Mouse (Mus musculus) B cell, adult 2 months (primary cell): ENCODE results near the gene Tbc1d1.

Source experiments
- DNase-seq, 2 experiments: peaks; one replicate each; pipeline ENCODE4 v3.0.0; 2022

The Tbc1d1 gene

DNA sequence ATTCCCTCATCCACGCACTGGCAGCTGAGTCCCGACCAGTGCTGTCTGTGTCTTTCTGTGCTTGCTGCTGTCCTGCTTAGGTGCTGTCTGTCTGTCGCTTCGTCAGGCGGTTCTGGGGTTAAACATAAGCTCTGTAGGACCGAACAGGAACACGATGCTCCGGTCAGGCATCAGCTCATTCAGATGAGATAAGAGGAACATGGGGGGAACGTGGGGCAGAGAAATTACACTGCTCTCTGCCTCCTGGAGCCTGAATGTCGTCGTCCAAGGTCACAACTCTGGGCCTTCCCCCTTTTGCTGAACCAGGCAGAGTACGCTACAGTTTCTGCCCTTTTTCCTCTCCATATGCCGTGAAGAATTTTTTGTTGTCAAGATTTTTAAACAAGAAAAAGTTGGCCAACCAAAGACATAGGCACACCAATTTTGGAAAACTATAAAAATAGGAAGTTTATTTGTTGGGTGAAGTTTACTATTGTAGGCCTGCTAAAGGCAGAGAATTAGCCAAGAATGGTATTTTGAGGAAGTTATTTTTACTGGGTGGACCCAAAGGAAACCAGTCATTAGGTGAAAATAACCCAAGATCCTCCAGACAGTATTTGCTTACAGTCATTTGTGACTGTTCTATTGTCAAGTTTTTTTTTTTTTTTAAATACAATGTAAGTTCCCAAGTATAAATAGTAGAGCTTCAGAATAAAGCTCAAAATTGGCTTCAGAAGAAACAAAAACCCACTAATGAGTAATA is 85.0 kb downstream of the Tbc1d1 start:
- peak; percentile 73 to 76 for DNase-seq

DNA sequence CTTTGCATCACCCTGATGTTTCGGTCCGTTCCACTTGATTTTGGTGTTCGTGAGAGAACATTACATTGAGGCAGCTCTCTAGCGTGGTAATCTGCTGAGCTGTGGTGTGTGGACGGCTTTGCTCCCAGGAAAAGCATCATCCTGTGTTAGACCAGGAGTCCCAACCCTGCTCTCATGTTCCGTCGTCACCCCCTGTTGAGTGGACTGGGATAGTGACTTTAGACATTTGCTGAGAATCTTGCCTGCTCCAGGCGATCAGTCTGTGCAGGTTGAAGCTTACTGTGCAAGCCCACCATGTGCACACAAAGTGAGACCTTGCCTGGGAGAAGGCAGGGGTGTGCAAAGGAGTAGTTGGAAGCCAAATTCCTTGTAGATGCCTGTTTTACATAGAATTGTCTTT is 85.8 kb downstream of the Tbc1d1 start:
- no peak for DNase-seq

DNA sequence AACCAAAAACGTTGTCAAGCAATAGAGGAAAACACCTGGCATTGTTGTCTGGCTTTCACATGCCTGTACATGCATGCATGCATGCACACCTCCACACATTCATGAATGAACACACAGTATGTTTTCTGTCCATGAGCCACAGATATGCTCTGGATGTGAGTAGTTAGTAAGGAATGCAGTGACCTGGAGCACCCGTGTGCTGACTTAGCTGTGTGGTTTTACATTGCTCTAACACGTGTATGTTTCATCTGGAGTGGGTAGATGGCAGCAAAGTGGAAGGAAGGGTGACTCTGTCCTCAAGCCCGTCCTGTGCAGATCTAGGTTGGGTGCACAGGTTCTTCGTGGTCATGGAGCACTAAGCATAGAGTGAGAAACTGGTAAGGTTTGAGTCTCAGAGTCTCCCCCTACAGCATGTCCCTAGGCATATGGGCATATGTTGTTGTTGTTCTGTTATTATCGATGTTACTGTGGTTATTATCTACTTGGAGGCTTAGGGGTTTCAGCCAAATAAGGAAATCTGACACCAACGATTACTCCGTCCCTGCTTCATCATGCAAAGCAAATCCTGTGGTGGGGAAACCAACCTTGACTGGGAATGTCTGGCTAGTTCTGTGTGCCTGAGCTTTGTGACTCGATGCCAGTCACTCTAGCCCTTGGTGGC is 86.8 kb downstream of the Tbc1d1 start:
- DNase-seq, result peak; percentile 21 to 35

DNA sequence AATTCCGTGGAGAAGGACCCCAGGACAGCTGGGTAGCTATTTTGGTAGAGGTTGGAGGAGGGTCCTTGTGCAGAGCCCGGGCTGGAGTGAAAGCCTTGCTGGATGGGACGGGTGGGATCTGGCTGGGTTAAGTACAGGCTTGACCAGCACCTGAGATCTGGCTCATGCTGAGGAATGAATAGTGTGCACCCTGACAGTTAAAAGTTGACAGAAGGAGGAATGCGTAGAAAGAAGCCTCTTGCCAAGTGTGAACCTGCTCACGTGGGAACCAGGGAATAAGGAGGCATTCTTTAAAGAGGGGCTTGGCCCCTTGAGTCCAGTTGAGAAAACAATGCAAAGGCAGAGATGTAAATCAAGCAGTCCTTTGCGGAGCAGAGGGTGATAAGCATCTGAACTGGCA is 87.6 kb downstream of the Tbc1d1 start:
- DNase-seq, result no peak

DNA sequence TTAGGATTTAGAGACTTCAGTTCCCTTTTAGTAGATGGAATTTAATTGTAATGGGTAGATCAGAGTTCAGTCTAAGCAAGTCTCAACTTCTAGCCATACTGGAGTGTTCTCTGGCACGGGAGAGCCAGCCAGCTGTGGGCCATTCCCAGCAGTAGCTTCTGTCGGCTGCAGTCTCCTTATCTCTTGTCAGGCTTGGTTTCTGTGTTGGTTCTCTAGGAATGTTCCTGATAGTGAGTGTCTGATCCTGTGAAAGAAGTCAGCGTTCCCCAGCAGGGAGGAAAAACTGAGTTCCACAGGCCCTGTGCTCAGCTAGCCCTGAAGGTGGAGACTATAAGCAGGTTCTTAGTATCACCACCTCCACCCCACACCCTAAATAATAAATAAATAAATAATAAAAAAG is 88.2 kb downstream of the Tbc1d1 start:
- DNase-seq, result no peak

DNA sequence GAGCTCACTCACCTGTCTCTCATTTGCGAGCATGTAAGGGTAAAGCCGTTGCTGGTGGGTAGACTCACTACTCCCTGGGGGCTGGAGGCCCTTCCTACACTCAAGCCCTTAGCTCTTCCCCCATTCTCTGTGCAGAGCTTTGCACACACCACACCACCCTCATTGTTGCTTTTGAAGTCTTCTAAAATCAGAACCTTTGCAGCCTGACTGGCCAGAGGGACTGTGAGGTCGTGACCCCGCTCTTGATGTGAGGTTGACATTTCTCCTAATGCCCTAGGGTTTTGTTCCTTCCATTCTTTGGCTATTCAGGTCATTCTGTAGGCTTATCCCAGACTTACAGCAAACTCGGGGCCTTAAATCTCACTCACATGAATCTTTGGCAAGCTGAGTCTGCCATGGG is 88.6 kb downstream of the Tbc1d1 start:
- no peak for DNase-seq

DNA sequence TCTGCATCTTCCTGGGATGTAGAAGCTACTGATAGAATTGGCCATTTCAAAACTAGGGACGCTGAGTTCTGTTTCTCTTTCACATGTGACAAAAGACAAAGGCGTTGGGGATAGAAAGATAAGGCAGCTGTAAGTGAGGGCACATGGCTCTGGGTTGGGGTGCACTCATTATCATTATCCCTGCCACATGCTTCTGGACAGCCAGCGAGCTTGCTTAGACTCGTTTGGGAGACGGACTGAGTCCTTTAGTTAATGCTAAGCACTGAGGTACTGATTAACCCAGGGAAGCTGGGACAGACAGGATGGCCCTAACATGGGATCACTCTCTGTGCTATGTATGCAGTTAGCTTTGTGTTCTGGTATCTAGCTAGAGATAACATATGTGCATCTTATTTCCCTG is 95.3 kb downstream of the Tbc1d1 start:
- no peak for DNase-seq

DNA sequence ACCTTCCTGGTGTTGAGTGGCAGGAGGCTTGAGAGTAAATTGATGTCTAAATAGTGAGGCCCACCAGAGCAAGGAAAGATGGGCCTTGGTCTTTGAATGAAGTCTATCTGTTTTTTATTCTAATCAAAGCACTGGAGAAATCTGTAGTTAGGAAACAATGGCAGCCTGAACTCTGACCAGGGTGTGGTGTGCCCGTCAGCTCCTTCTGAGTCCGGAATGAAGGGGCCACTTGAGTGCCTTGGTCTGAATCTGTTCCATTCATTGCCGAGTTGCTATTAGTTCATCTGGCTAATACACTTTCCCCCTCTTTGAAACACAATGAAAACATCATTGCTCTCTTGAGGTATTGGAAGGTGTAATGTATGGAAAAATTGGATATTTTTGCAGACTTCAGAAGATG is 98.2 kb downstream of the Tbc1d1 start:
- DNase-seq, result no peak

DNA sequence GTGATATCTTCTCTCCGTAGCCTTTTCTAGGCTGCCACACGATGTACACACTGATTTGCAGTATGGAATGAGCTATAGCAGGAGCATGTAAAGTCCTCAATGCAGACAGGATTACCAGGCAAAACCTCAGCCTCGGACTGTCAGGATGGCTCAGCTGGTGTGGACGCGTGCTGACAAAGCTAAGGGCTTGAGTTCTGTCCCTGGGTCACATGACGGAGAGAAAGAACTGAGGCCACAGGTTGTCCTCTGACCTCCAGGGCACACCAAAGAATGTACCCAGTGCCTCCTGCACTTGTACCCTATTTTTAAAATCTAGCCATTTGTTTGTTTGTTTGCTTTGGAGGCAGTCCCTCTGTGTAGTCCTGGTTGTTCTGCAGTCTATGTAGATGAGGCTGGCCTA is 98.9 kb downstream of the Tbc1d1 start:
- DNase-seq, result no peak

DNA sequence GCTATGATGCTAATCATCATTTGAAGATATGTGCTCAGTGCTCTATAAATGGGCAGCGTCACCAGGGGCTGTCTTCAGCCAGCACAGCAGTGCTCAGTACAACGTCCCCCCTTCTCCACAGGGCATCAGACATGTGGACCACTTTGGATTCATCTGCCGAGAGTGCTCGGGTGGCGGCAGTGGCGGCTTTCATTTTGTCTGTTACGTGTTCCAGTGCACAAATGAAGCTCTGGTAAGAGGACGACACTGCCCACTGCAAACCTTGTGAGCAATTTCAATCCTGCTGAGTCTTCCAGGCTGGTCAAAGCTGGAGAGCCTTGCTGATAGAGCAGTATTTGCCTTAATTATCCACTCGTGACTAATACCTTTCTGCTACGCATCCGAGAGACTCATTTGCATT is 107.2 kb downstream of the Tbc1d1 start:
- no peak for DNase-seq

DNA sequence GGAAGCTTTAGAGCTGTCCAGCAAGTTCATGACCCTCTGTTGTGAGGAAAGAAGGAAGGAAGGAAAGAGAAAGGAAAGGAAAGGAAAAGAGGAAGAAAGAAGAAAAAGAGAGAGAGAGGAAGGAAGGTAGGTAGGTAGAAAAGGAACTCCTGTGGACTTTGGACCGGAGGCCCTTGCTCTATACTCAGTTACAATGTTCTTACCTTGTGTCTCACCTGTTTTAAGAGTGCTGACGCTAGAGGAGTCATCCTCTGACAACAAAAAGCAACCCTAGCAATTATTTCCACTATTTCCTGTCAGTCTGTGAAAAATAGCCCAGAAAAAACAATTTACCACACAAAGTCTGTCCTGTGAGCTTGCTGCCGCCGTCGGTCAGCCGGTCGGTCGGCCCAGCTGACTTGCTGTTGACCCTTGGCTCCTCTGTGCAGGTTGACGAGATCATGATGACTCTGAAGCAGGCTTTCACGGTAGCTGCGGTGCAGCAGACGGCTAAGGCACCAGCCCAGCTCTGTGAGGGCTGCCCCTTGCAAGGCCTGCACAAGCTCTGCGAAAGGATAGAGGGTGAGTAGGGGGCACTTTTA is 107.9 kb downstream of the Tbc1d1 start:
- DNase-seq, result no peak

DNA sequence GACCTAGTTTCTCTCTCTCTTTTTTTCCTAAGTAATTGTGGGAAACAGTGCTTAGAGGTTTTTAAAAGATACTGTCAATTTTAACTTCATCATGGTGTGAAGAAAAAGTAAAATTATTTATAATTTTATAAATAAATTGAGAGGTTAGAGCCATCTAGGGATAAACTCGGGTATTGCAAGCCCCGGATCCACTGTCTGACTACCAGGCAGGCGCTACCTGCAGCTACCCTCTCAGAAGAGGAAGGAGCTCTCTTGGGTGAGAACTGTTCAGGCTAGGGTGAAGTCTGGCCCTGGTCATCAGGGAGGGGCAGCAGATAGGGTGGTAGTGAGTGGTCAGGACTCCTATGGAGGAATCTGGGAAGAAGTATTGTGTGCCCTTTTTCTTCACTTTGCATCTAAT is 109.0 kb downstream of the Tbc1d1 start:
- DNase-seq, result peak; percentile 67 to 72

DNA sequence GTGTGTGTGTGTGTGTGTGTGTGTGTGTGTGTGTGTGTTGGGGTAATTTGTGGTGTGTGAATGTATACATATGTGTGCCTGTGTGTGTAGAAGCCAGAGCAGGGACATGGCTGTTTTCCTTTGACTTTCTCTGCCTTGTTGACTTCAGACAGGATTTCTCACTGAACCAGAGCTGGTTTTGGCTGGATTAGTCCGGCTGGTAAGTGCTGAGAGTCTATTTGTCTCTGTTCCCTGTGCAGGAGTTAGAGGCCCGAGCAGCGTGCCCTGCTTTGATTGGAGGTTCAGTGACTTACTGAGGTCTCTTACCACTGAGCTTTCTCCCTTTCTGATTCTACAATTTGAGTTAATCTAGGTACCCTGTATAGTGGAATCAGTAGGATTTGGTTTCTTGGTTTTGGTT is 109.8 kb downstream of the Tbc1d1 start:
- no peak for DNase-seq

DNA sequence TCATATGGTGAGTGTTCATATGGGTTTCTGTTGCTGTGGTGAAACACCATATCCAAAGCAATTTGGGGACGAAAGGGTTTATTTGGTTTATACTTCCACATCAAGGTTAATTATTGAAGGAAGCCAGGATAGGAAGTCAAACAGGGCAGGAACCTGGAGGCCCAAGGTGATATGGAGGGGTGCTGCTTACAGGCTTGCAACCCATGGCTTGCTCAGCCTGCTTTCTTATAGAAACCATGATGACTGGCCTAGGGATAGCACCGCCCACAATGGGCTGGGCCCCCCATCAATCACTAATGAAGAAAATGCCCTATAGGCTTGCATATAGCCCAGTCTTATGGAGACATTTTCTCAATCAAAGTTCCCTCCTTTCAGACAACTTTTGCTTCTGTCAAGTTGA is 110.4 kb downstream of the Tbc1d1 start:
- DNase-seq, result no peak

DNA sequence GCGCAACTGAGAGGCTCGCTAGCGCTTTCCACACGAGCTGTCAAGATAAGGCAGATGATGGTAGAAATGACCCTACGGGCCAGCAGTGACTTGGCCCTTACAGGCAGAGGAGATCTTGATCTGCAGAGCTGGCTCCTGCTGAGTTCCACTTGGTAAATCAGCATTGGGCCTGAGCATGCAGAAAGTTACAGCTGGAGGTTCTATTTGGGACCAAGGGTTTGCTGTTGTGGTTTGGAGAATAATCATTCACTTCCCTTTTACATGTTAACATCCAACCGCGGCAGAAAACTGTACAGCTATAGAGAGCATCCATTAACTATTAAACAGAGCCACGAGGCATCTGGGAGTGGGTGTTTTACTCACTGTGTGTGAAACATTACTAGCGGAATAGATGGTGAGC is 111.2 kb downstream of the Tbc1d1 start:
- no peak for DNase-seq

DNA sequence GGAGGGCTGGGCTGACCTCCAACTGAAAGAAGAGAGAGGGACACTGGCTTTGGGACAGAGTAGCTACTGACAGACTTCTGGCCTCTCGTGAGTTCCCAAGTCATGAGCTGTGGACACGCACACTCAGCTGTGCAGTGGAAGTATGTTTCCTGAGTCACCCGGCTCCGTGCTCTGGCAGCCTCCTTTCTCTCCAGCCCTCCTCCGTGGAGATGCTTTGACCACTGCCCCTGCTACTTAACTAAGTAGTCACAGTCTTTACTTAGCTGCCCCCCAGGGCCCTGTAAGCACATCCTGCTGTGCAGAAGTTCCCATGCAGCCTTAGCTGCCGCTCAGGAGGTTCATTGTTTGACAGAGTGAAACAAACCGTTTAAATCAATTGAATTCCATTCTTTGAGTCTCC is 113.6 kb downstream of the Tbc1d1 start:
- DNase-seq, result no peak

DNA sequence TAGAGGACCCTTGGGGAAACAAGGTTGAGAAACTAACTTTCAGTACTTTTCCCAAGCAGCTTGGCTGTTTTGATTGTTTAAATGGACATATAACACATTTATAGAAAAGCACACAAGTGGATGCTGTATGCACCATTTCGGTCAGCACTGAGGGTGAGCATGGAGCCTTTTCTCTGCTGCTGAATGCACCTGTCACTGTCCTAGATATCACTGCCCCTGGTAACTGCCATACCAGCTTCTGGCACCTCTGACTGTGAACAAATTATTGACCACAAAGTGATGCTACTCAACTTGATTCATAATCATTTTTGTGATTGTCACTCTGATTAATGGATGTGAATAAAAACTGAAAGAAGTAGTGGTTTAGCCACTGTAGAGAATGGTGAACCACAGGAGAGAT is 117.4 kb downstream of the Tbc1d1 start:
- DNase-seq, result no peak

DNA sequence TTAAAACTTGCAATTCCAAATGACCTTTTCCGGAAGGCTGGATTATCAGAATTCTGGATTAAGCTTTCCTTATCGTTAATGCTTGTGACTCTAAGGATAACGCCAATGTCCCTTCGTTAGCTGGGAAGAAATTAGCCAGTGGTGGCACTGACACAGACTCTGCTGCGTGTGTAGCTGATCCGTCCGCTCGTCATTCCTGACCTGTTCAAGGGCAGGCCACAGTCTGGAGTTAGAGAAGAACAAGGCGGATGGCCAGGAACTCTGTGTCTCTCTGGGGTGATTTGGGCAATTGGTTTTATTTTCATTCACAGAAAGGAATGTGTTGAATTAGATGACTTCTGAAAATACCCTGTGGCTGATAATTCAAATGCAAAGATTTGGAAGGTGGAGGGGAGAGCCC is 118.2 kb downstream of the Tbc1d1 start:
- DNase-seq, result no peak

DNA sequence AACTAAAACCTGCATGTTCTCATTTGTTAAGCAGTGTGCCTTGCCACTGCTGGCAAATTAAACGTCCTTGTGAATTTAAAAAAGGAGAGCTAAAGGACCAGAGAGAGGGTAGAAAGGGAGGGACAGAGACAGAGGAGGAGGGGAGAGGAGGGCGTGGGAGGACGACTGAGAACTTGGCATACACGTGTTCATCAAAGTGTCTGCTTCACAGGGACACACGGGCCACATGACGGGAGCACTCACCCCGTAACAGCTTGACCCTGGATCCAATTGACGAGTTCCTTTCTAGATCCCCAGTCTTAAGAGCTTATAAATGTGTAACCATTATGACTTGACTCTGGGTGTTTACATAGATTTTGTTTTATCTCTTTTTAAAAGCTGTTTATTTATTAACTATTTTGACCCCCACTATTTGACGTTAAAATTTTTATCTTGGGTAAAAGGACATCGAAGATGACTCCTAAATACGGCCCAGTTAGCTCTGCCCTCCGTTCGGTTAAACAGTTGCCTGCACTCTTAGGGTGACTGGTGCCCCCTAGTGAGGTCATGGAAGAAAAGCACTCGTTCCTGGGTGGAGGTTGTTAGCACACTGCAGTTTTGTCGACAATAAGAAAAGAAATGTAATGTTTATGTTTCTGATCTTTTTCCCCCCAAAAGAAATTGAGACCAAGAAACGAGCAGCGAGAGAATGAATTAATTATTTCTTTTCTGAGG is 118.8 kb downstream of the Tbc1d1 start:
- DNase-seq, result peak; percentile 64 to 69

DNA sequence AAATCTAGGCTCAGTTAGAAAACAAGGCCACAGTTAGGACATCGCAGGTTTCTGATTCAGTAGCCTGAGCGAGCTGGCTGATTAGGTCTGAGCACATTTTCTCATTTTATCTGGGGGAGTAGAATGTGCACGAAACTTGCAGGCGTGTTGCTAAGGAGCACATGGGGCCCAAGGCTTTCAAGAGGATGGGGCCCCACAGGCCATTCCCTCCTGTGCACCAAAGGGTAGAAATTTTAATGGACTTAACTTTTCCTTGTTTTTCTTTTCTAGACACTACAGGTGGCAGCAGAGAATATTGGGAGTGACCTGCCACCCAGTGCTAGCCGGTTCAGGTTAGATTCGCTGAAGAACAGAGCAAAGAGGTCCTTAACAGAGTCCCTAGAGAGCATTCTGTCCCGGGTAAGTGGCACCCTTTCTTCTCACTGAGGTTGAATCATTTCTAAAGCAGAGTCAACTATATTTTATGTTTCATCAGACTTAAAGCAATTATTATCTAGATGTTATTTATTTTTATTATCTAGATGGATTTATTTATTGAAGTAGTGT is 121.6 kb downstream of the Tbc1d1 start:
- no peak for DNase-seq

DNA sequence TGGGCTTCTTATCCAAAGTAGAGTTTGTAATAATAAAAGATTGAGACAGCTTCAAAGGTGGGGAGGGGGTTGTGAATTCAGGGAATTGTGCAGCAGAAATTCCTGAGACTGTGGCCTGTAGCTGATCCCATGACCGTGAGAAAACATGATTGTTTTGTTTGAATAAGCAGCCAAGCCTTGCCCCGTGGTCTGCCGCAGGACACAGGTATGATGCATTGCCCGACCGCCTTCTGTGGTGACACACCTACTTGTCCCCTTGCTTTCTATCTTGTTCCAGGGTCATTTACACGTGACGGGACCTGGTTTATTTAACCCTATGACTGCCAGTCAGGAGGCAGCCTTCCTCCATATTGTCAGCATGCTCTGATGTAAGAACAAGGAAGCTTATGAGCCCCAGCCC is 123.6 kb downstream of the Tbc1d1 start:
- no peak for DNase-seq

DNA sequence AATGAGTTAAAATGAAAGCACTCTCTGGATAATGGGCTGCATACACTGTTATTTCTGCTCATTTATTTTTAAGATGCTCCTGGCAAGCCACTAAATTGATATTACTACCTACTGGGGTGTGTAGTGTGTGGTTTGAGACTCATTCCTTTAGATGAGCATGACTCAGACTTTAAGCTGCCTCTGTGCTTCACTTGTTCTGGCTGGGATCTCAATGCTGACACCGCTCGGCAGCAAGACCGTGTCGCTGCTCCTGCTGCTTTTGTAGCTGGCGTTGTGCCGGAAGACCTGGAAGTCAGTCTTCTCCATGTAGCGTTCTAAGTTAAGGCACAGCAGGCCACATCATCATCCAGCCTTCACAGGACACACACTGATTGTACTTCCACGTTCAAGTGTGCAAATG is 124.1 kb downstream of the Tbc1d1 start:
- no peak for DNase-seq

DNA sequence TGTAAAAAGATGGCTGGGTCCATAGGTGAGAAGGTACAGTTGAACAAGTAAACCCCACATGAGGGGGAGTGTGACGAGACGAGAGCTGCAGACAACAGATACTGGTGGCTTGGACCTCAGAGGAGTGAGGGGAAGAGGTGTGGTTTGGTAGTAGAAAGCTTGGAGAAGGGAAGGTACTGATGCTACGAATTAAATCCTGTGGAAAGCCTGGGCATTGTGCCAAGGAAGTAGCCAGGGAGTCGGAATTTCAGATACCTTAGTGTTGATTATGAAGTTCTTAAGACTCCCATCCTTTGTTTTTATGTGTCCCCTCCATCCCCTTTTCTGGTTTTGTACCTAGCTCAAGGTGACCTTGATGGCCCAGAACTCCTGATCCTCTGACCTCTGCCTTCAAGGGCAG is 124.5 kb downstream of the Tbc1d1 start:
- no peak for DNase-seq

DNA sequence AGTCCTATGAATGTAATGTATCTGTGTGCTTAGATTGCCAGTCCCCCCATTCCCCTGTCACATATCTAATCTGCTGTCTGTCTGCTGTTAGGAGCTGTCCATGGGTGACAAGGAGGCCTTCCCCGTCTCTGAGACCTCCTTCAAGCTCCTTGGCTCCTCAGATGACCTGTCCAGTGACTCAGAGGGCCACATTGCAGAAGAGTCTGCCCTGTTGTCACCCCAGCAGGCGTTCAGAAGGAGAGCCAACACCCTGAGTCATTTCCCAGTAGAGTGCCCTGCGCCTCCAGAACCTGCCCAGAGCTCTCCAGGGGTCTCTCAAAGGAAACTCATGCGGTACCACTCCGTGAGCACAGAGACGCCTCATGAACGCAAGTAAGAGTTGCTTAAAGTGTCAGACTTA is 125.6 kb downstream of the Tbc1d1 start:
- DNase-seq, result no peak
